Mouse (Mus musculus) lung, postnatal 0 days (tissue): ENCODE measurements around the gene Zbtb8a.

ENCODE experiments used
- CTCF ChIP-seq: IDR thresholded peaks from 2 replicates; pipeline ENCODE4 v1.5.1; 2016; ENCODE audit warnings: antibody characterized with exemption, mild to moderate bottlenecking
- EP300 ChIP-seq: IDR thresholded peaks from 2 replicates; pipeline ENCODE4 v1.6.1; 2016; ENCODE audit warnings: antibody characterized with exemption, mild to moderate bottlenecking, control low read depth

DNA sequence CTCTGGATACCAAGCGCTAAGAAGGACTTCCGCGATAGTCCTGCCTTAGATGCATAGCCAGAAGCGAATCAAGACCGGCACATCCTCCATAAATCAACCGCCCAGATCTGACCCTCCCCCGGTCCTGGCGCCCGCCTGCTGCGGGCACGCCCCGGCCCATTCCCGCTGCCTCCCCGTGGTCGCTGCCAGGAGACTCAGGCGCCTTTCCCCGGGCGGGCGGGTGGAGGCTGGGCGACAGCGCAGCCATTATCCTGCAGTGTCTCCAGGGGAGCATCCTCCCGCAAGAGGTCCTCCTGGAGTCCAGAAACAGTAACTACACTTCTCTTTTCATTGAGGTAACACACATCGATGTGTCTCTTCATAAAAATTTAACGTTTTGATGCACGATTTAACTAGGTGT lies 28.5 kb upstream of the Zbtb8a start:
- TF ChIP-seq EP300 (no peak), CTCF (peak; percentile 69)
